Mouse (Mus musculus) MEL (cell line): Measurements from ENCODE around the gene Thsd7a. TPM values are rescaled to one million over a fixed set of nuclear protein-coding genes. Genes with fewer than 3 reads are reported as not detected.

ENCODE experiments used
- DNase-seq: peaks from one replicate; pipeline ENCODE4 v3.0.0; 2011; ENCODE audit warnings: low read depth, low spot score
- H3K27ac ChIP-seq: 2 replicates; pipeline ENCODE4 v1.5.1; 2012; ENCODE audit warnings: low read depth, mild to moderate bottlenecking, control low read depth, low read length, moderate library complexity; ENCODE audit not compliant: control insufficient read depth
- H3K27me3 ChIP-seq, 2 experiments: fragments of 150-350 bp in 1 of 2; sonication (generic) in 1 of 2; 2 replicates each; pipeline ENCODE4 v1.6.1; 2012; ENCODE audit warnings: low read length in 2 of 2, mild to moderate bottlenecking in 2 of 2, improper control_type of control experiment in 1 of 2, moderate library complexity in 1 of 2; ENCODE audit not compliant: insufficient read depth in 2 of 2, control insufficient read depth in 1 of 2
- H3K36me3 ChIP-seq, 2 experiments: 2 replicates each; pipeline ENCODE4 v1.6.1; 2012 to 2014; ENCODE audit warnings: low read length in 2 of 2, improper control_type of control experiment in 1 of 2, inconsistent platforms in 1 of 2, mild to moderate bottlenecking in 1 of 2; ENCODE audit not compliant: insufficient read depth in 2 of 2, control insufficient read depth in 1 of 2
- H3K4me1 ChIP-seq, 2 experiments: fragments of 150-350 bp in 1 of 2; sonication (generic) in 1 of 2; 2 replicates each; pipeline ENCODE4 v1.6.1; 2012; ENCODE audit warnings: low read length in 2 of 2, improper control_type of control experiment in 1 of 2, mild to moderate bottlenecking in 1 of 2; ENCODE audit not compliant: insufficient read depth in 2 of 2, control insufficient read depth in 1 of 2
- H3K4me3 ChIP-seq, 2 experiments: fragments of 150-350 bp in 1 of 2; sonication (generic) in 1 of 2; 2 replicates each; pipeline ENCODE4 v1.5.1; 2012; ENCODE audit warnings: low read depth in 2 of 2, low read length in 2 of 2, mild to moderate bottlenecking in 2 of 2, moderate library complexity in 2 of 2, control low read depth in 1 of 2, improper control_type of control experiment in 1 of 2; ENCODE audit not compliant: control insufficient read depth in 1 of 2, insufficient read depth in 1 of 2
- H3K79me2 ChIP-seq: 2 replicates; pipeline ENCODE4 v1.6.1; 2012; ENCODE audit warnings: mild to moderate bottlenecking, low read length, moderate library complexity; ENCODE audit not compliant: control insufficient read depth, poor library complexity, insufficient read depth
- H3K9ac ChIP-seq: 2 replicates; pipeline ENCODE4 v1.6.1; 2012; ENCODE audit warnings: low read depth, mild to moderate bottlenecking, control low read depth, low read length, moderate library complexity; ENCODE audit not compliant: control insufficient read depth, poor library complexity, severe bottlenecking
- H3K9me3 ChIP-seq: fragments of 150-350 bp; sonication (generic); replicated peaks from 2 replicates; pipeline ENCODE4 v1.6.1; 2012; ENCODE audit warnings: mild to moderate bottlenecking, low read length, improper control_type of control experiment, moderate library complexity; ENCODE audit not compliant: insufficient read depth
- BHLHE40 ChIP-seq: IDR thresholded peaks from 2 replicates; pipeline ENCODE4 v1.6.1; 2012; ENCODE audit warnings: low read depth, mild to moderate bottlenecking, inconsistent platforms, low read length, improper control_type of control experiment, borderline replicate concordance
- CHD2 ChIP-seq: IDR thresholded peaks from 2 replicates; pipeline ENCODE4 v1.6.1; 2011; ENCODE audit warnings: low read length, improper control_type of control experiment
- EP300 ChIP-seq, 2 experiments: IDR thresholded peaks; 2 replicates each; pipeline ENCODE4 v1.6.1; 2011; ENCODE audit warnings: improper control_type of control experiment in 2 of 2, low read length in 2 of 2, low read depth in 1 of 2, mild to moderate bottlenecking in 1 of 2
- ETS1 ChIP-seq: IDR thresholded peaks from 2 replicates; pipeline ENCODE4 v1.6.1; 2012; ENCODE audit warnings: low read depth, mild to moderate bottlenecking, inconsistent platforms, low read length, improper control_type of control experiment, moderate library complexity
- HCFC1 ChIP-seq: IDR thresholded peaks from 2 replicates; pipeline ENCODE4 v1.6.1; 2012; ENCODE audit warnings: low read depth, mild to moderate bottlenecking, inconsistent platforms, low read length, improper control_type of control experiment, moderate library complexity
- MAFK ChIP-seq: IDR thresholded peaks from 2 replicates; pipeline ENCODE4 v1.6.1; 2011; ENCODE audit warnings: low read depth, mild to moderate bottlenecking, low read length, improper control_type of control experiment, borderline replicate concordance
- MAX ChIP-seq: IDR thresholded peaks from 2 replicates; pipeline ENCODE4 v1.6.1; 2011; ENCODE audit warnings: low read length, improper control_type of control experiment
- MAZ ChIP-seq: IDR thresholded peaks from 2 replicates; pipeline ENCODE4 v1.6.1; 2012; ENCODE audit warnings: low read depth, mild to moderate bottlenecking, inconsistent platforms, low read length, improper control_type of control experiment
- MEF2A ChIP-seq: IDR thresholded peaks from 2 replicates; pipeline ENCODE4 v1.6.1; 2014; ENCODE audit warnings: low read depth, mild to moderate bottlenecking, inconsistent platforms, low read length, improper control_type of control experiment; ENCODE audit not compliant: poor library complexity, insufficient replicate concordance, severe bottlenecking; ENCODE audit errors: extremely low read depth
- MYC ChIP-seq: IDR thresholded peaks from 2 replicates; pipeline ENCODE4 v1.6.1; 2011; ENCODE audit warnings: low read depth, mild to moderate bottlenecking, low read length, improper control_type of control experiment, moderate library complexity
- NRF1 ChIP-seq: IDR thresholded peaks from 2 replicates; pipeline ENCODE4 v1.6.1; 2014; ENCODE audit warnings: low read depth, mild to moderate bottlenecking, inconsistent platforms, low read length, improper control_type of control experiment, moderate library complexity; ENCODE audit not compliant: poor library complexity, insufficient read depth, severe bottlenecking
- POLR2A ChIP-seq, 2 experiments: IDR thresholded peaks; 2 replicates each; pipeline ENCODE4 v1.6.1; 2011 to 2012; ENCODE audit warnings: low read length in 2 of 2, mild to moderate bottlenecking in 2 of 2, control low read depth in 1 of 2, improper control_type of control experiment in 1 of 2, low read depth in 1 of 2, moderate library complexity in 1 of 2; ENCODE audit not compliant: control insufficient read depth in 1 of 2, insufficient read depth in 1 of 2, poor library complexity in 1 of 2
- POLR2AphosphoS5 ChIP-seq: IDR thresholded peaks from 2 replicates; pipeline ENCODE4 v1.6.1; 2012; ENCODE audit warnings: low read depth, borderline replicate concordance, mild to moderate bottlenecking, inconsistent platforms, low read length, moderate library complexity, mixed read lengths
- TCF12 ChIP-seq: IDR thresholded peaks from 2 replicates; pipeline ENCODE4 v1.6.1; 2014; ENCODE audit warnings: low read depth, mild to moderate bottlenecking, inconsistent platforms, low read length, improper control_type of control experiment, moderate library complexity
- UBTF ChIP-seq: IDR thresholded peaks from 2 replicates; pipeline ENCODE4 v1.6.1; 2012; ENCODE audit warnings: low read depth, mild to moderate bottlenecking, inconsistent platforms, low read length, improper control_type of control experiment, moderate library complexity, borderline replicate concordance; ENCODE audit not compliant: insufficient read depth
- USF1 ChIP-seq: IDR thresholded peaks from 2 replicates; pipeline ENCODE4 v1.6.1; 2014; ENCODE audit warnings: low read depth, mild to moderate bottlenecking, inconsistent platforms, low read length, improper control_type of control experiment, moderate library complexity
- ZC3H11A ChIP-seq: IDR thresholded peaks from 2 replicates; pipeline ENCODE4 v1.6.1; 2012; ENCODE audit warnings: low read depth, mild to moderate bottlenecking, inconsistent platforms, low read length, improper control_type of control experiment
- ZMIZ1 ChIP-seq: IDR thresholded peaks from 2 replicates; pipeline ENCODE4 v1.6.1; 2012; ENCODE audit warnings: low read depth, mild to moderate bottlenecking, inconsistent platforms, low read length, improper control_type of control experiment, moderate library complexity
- ZNF384 ChIP-seq: IDR thresholded peaks from 2 replicates; pipeline ENCODE4 v1.6.1; 2012; ENCODE audit warnings: low read depth, mild to moderate bottlenecking, inconsistent platforms, low read length, improper control_type of control experiment
- polyA plus RNA-seq, 2 experiments: library from polyadenylated mRNA; stranded (reverse) in 1 of 2; unstranded in 1 of 2; fragments of >175 nt in 1 of 2; fragments of >200 nt in 1 of 2; gene quantifications; 2 replicates each; pipeline versions ENCODE4 v1.2.1 to v1.2.4; 2012; ENCODE audit warnings: low replicate concordance in 2 of 2, low read depth in 1 of 2; ENCODE audit not compliant: insufficient read length in 2 of 2, insufficient read depth in 1 of 2, missing spikeins in 1 of 2
- total RNA-seq: library from RNA; depleted of rRNA; stranded (reverse); fragments of 300-350 nt; gene quantifications from 2 replicates; pipeline ENCODE4 v1.2.3, GENCODE M21; 2012

Thsd7a gene
- total and polyA plus RNA-seq, 3 experiments = not detected

DNA sequence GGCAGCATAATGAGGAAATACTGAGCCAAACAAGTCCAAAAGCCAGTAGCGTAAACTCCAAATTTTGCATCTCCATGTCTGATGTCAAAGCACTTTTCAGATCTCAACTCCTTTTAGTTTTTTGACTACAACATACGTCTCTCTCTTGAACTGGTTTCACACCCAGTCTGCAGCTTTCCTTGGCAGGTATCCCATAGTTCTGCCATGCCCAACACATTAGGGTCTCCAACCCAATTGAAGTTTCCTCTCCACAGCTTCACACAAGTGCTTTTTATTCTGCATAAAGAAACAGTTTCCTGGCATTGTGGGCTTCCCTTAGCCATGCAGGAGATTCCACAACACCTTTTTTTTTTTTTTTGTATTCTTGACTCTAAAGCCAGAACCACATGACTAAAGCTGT, 50.1 kb downstream of the Thsd7a start:
- no peak for TF ChIP-seq MEF2A
- TF ChIP-seq POLR2A (IDR thresholded peaks at IDR 0.05; ENCODE audit: control insufficient read depth in 1 of 2, insufficient read depth in 1 of 2, low read depth in 1 of 2, low read length in 2 of 2, poor library complexity in 1 of 2) = no peak
- TF ChIP-seq POLR2AphosphoS5 = no peak
- no peak for TF ChIP-seq MAX
- no peak for TF ChIP-seq USF1
- TF ChIP-seq TCF12 = no peak
- no peak for TF ChIP-seq ZNF384
- no peak for TF ChIP-seq ZC3H11A
- TF ChIP-seq BHLHE40 = no peak
- H3K4me1 ChIP-seq = no peaks in the 10 kb centered on the region
- no peak overlapping the region for H3K9ac ChIP-seq
- no peaks in the 10 kb centered on the region for H3K36me3 ChIP-seq
- H3K4me3 ChIP-seq = no peak overlapping the region
- no peak for DNase-seq
- H3K27me3 ChIP-seq = no peaks in the 10 kb centered on the region
- H3K79me2 ChIP-seq = no peaks in the 10 kb centered on the region
- no peak overlapping the region for H3K27ac ChIP-seq
- no peaks in the 10 kb centered on the region for H3K9me3 ChIP-seq

DNA sequence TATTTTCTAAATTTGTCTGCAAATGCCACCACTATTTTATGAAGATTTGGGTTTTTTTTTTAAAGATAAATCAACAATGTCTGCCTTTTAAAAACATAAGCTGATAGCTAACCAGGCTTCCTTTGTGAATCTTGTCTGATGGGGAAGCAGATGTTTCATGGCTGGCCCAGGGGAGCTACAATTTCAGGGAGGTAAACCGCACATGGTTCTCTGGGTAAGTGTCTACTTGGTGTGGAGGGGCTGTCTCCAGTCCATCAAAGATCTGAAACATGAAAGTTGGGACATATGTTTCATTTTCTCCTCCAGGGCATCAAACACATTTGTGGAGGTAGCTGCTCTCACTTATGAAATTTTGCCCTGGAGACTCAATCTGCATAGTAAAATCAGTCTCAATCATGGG, 55.5 kb downstream of the Thsd7a start:
- no peak for DNase-seq
- Histone ChIP-seq H3K36me3 (no peaks in the 10 kb centered on the region), H3K4me1 (no peaks in the 10 kb centered on the region), H3K27me3 (no peaks in the 10 kb centered on the region), H3K9me3 (no peaks in the 10 kb centered on the region), H3K27ac (no peak overlapping the region), H3K4me3 (no peak overlapping the region), H3K9ac (no peak overlapping the region), H3K79me2 (no peaks in the 10 kb centered on the region)
- TF ChIP-seq CHD2 = no peak
- no peak for TF ChIP-seq NRF1
- TF ChIP-seq MAFK = no peak
- no peak for TF ChIP-seq ETS1
- TF ChIP-seq HCFC1 = no peak
- no peak for TF ChIP-seq UBTF
- TF ChIP-seq ZC3H11A = no peak
- TF ChIP-seq POLR2A (IDR thresholded peaks at IDR 0.05; ENCODE audit: control insufficient read depth in 1 of 2, insufficient read depth in 1 of 2, low read depth in 1 of 2, low read length in 2 of 2, poor library complexity in 1 of 2) = no peak
- no peak for TF ChIP-seq POLR2AphosphoS5
- no peak for TF ChIP-seq MYC
- TF ChIP-seq ZMIZ1 = no peak
- no peak for TF ChIP-seq EP300 (IDR thresholded peaks at IDR 0.05; ENCODE audit: low read depth in 1 of 2, low read length in 2 of 2)
- no peak for TF ChIP-seq MAZ
